Mouse (Mus musculus) T-helper 17 cell (primary cell): ENCODE measurements at regions not wholly inside any gene's neighbourhood (a gene's known extent, or its start where the extent isn't known, plus 50 kb on each side); places are given as distances from the start of the nearest gene placed in this dataset.

ENCODE experiments used
- in situ Hi-C, 2 experiments: fragments of 300-600 bp; cut with MboI, MseI; formaldehyde crosslinking; loops; 1 replicate in 1 of 2; 2 replicates in 1 of 2; pipeline ENCODE4 v1.15.1; 2025; ENCODE audit warnings: high pct_unique_total_duplicates in 2 of 2

DNA sequence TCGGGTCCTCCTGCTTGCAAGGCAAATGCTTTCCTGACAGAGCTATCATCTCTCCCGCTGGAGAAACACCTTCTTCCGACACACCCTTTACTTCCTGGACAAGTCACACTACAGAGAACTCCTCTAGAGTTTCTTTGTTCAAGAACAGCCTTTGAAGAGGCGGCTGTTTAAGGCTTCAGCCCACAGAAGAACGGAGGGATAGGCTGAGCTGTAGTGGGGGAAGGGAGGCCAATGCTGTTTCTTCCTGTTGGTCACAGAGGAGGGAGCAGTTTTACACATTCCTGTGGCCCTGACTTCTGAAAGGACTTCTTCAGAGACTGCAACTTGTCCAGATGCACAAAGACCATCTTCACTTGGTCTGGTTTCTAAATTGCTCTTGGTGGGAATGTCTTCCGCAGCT, 252.1 kb upstream of the Tgfbr2 start:
- in situ Hi-C loops, result loop anchor here in 1 of 2 experiments (5.0 kb wide), 1 partner anchor 125 kb away; no protein-coding TSS in a partner anchor

DNA sequence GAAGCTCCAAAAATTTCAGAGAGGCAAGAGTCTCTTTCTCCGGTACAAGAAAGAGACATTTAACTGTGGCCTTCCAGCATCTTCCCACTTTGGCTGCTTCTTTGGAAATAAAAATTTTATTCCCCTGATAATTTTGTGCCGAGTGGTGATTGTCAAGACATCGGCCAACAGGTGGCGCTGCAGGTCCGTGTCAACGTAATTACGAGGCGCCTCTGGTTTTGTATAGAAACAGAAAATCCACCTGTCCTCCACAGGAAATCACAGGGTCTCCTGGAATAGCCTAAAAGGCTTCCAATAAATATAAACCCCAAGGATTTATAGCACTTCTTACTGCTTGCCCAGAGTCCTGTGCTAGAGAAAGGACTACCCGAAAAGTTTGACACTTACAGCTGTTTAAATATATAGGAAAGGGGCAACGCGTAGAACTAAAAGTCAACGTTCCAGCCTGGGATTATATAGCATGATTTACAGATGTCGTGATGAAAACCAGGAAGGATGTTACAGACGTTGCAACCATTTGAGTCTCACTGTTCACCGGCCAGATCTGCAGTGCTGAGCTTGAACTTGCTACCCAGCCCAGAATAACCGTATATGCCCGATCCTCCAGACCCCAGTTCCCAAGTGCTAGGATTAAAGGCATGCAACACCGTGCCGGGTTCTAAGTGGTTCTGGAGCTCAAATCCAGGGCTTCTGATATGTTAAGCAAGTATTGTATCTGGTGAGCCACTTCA, 251.3 kb upstream of the Tgfbr2 start:
- in situ Hi-C loops, result loop anchor here in 1 of 2 experiments (5.0 kb wide), 1 partner anchor 126 kb away; no protein-coding TSS in a partner anchor

DNA sequence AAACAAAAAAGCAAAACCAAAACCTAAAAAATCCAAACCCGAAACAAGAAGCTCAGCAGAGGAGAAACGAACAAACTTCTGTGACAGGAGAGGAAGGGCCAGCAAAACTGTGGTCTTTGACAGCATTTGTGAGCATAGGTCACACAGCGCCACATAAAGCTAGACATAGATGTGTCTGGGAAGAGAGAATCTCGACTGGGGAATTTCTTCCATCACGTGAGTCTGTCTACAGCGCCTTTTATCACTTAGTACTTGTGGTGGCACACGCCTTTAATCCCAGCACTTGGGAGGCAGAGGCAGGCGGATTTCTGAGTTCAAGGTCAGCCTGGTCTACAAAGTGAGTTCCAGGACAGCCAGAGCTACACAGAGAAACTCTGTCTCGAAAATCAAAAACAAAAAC, 250.2 kb upstream of the Tgfbr2 start:
- in situ Hi-C loops, result loop anchor here in 1 of 2 experiments (5.0 kb wide), 1 partner anchor 127 kb away; no protein-coding TSS in a partner anchor

DNA sequence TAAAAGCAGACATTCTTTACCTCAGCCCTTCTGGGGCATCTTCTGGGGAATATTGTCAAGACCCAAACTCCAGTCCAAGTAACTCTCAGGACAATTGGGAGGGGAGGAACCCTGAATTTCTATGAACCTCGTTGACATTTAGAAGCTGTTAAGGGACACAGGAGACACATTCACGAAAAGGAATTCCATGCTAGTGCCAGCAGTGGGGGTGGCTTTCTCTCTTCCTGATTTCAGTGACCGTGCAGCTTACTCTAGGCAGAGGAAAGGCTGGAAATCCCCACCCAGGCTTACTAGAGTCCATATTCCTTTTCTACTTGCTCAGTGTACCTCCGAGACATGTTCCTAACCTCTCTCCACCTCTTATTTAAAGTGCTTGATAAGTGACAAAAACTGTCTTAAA, 239.9 kb upstream of the Tgfbr2 start:
- in situ Hi-C loops, result no loop called here

DNA sequence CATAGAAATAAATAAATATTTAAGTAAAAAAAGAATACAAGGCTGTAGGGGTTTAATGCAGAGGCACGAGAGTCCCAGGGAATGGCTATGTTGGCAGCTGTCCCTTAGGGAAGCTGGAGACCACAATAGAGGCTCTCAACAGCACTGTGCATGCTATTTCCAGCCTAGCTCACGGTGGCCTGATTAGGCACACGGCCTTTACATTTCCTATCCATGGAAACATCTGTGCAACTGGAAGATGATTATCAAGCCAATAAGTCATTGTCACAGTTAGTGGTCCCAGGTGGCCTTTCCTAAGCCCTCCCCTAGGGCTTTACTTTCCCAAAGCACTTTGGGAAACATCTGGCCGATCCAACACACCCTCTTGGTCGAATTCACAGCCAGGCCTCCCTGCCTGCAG, 235.9 kb upstream of the Tgfbr2 start:
- in situ Hi-C loops, result loop anchor here in 1 of 2 experiments (5.0 kb wide), 1 partner anchor 684 kb away; no protein-coding TSS in a partner anchor

DNA sequence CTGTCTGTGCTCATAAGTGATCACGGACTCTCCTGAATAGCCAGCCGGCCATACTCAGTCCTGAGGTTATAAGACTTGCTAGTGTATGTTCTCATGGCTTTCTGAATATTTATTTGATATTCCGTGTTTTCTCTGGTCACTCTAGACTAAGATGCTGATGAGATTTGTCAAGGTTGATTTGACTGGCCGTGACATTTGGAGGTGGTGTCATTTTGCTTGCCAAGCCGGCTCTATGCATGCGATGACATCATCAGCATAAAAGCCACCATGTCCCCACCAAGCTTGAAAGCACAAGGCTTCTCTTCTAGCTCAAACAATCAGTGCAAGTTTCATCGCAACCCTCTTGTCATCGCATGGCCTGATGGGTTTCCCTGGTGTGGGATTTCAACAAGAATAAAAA, 235.3 kb upstream of the Tgfbr2 start:
- in situ Hi-C loops, result loop anchor here in 1 of 2 experiments (5.0 kb wide), 1 partner anchor 683 kb away; no protein-coding TSS in a partner anchor

DNA sequence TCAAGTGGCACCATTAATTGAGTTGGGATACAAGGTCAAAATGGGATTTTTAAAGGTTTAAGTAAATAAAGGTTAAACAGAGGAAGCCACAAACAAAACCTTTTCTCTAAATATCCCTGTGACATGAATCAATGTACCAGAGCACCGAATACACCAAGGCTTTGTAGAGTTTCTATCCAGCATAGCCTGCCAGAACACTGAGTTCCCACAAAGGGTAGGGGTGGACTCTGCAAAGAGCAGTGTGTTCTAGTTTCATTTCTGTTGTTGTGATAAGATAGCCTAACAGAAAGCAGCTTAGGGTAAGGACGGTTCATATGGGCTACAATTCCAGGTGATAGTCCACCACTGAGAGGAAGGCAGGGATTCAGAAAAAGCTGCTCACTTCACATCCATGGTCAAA, 233.0 kb upstream of the Tgfbr2 start:
- in situ Hi-C loops, result no loop called here

DNA sequence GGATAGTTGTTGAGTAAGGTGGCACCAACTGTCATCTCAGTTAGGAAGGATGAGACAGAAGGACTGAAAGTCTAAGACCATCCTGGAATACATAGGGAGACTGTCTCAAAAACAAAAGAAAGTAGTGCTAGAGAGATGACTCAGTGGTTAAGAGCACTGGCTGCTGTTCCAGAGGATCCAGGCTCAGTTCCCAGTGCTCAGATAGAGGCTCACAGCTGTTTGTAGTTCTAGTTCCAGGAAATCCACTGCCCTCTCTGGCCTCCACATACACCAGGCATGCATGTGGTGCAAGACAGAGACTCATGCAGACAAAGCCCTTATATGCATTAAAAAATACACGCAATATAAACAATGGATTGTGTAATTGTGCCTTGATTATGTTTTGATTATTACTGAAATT, 229.9 kb upstream of the Tgfbr2 start:
- in situ Hi-C loops, result no loop called here

DNA sequence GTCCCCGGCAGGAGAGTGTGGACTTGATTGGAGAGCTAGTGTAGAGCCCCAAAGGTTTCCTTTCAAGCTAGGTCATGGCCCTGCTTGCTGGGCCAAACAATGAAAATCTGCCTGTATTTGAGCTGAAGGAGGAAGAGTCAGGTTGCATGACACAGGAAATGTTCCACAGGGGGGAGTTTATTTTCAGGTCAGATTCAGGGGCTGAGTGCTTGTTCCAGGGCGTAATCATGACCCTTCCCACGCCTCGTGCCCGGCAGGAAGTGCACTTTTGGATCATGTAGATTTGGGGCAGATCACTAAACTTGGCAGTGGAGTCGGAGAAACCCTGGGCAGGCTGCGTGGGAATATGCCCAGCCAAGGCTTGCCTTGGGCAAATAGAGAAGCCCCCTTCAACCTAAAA, 226.7 kb upstream of the Tgfbr2 start:
- in situ Hi-C loops, result no loop called here

DNA sequence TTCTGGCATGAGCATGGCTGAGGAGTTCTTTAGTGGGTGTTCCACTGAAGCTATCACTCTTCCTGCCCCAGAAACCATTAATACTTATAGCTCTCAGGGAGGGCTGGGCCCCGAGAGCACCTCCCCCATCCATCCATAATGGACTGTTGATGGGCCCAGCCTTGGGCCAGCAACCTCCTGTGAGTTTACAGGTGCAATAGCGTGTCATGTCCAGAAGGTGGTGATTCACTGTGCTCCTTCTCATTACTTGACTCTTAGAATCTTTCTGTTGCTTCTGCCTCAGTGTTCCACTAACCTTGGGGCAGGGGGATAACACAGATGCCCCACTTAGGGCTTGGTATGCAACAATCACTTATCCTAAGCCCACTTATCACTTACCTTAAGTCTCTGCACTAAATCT, 225.1 kb upstream of the Tgfbr2 start:
- in situ Hi-C loops, result no loop called here

DNA sequence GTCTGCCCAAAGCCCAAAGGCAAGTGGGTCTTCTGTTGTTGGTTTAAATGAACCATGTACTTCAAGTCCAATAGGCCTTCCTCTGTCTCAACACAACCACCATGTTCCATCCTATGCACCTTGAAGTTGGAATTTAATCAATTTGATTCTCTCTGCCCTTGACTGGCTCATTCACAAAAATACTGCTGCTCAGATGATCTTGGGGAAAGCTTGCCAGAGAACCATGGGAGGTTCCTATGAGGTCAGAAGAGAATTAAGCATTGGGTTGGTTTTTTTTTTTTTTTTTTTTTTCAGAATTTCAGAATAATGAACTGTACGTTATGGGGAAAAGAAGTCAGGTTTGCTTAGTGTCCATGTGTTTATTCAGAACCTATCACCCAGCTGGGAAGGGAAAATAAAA, 224.1 kb upstream of the Tgfbr2 start:
- in situ Hi-C loops, result no loop called here

DNA sequence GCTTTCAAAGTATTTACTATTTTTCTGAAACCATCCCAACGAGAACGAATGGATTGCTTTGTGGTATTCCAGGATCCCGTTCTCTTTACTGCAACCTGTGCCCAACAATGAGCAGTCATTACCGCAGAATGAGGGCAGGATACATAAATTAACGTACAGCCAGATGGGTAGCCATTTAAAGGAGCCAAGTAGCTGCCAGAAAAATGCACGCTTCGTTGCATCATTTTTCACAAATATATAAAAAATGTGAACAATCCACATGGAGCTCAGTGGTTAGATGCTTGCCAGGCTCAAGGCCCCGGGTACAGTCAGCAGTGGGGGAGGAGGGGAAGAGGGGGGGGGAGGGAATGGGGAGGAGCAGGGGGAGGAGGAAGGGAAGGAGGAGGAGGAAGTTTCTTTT, 217.1 kb upstream of the Tgfbr2 start:
- in situ Hi-C loops, result no loop called here

DNA sequence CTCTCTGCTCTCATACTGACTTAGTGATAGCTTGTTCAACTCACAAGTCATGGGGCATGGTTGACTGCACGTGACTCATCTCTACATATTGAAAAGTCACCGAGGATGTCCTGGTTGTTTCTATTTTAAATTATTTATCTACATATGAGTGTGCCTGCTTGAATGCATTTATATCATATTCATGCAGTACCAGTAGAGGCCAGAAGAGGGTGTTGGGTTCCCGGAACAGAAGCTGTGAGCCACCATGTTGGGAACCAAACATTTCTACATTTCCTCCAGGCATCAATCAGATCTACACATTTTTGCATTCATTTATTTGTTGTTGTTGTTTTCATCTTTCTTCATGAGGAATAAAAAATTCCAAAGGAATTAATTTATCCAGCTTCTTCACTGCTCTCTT, 214.6 kb upstream of the Tgfbr2 start:
- in situ Hi-C loops, result loop anchor here in 1 of 2 experiments (5.0 kb wide), 1 partner anchor 42 kb away; no protein-coding TSS in a partner anchor

DNA sequence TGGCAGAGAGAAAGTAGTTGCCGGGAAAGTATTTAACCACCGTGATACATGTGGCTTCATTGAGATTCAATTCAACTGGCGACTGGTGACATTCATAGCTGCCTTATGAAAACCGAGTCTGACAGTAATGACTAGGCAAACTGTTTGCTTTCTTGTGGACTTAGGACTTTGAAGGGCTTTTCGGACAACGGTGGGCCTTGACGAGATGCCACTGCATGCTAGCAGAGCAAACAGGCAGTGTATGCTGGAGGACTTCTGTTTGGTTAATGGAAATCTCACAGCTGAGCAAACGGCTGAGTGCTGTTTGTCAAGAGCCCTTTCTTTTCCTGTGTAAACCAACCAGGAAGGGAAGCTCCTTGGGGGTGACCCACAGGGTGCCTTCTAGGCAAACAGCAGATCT, 213.7 kb upstream of the Tgfbr2 start:
- in situ Hi-C loops, result loop anchor here in 1 of 2 experiments (5.0 kb wide), 1 partner anchor 42 kb away; no protein-coding TSS in a partner anchor

DNA sequence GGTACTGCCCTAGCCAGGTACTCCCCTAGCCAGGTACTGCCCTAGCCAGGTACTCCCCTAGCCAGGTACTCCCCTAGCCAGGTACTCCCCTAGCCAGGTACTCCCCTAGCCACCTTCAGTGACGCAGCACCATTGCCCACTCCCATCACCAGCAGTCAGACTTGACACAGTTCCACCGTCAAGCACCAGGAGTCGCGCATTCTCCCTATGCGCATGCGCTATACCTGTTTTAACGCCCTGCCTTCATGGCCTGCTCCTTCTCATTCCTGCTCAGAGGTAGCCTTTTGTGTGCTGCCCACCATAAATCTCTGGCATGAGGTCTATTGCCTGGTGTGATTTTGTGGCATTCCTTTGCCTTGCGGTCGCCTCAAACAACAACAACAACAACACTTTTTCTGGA, 212.9 kb upstream of the Tgfbr2 start:
- in situ Hi-C loops, result loop anchor here in 1 of 2 experiments (5.0 kb wide), 1 partner anchor 41 kb away; no protein-coding TSS in a partner anchor

DNA sequence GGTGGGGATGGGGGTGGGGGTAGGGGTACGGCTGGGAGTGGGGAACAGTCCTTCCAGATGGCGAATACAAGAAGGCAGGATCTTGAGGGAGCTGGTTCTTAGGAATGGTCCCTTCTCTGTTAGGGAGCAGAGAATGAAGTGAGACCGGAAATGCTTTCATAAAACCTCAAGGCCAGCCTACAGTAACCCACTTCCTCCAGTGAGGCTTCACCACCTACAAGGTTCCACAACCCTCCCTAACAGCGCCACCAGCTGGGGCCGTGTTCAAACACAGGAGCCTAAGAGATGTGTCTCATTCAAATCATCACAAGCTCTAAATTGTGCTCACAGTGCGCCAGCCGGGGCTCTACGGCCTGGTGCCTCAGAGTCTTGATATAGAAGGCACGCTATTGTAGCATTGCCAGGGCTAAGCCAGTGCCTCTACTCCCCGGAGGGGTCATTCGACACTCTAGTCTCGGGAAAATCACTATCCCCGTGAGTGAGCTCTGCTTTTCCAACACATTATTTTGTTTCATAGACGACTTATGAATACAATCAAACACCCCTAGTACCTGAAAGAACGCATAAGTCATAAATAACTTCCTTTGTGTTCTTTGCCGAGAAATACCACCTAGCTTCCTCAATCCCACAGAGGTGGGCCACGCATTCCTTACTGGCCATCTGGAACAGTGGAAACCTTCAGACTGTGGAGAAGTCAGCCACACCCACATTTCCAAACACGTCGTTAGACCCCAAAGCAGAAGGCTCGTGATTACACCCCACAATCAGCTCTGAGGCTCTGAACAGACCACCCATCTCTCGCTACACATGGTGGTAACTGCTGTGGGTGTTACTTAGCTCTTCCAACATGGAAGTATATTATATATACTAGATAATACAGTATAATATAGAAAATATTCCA, 209.3 kb upstream of the Tgfbr2 start:
- in situ Hi-C loops, result loop anchor here in 1 of 2 experiments (5.0 kb wide), 1 partner anchor 37 kb away; no protein-coding TSS in a partner anchor

DNA sequence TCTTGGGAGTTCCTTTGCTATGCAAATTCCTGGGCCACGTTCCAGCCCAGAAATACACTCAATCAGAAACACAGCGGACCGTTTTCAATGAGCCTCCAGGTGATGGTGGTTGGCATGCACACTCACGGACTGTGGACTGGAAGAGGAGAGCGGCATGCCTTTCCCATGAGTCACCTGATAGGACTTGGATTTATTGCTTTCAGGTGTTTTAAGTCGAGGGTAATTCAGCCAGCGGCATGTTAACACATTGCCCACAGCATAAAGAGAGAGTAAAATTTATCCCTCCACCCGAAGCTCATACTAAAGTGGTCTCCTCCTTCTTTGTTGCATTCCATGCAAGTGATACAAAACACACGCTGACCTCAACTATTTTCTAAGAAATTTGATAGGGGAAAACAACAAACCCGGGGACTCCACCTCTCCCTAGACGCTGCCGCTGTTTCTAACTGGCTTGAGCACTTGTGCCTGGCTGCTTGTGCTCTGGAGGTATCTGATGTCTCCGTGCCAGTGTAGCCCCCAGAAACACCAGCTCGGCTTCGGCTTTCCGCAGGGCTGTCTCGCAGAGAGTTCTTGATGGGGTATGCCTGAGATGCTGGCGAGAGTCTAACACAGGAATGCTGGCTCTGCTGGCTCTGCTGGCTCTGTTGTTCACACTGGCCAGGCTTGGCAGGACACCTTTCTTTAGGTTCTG, 208.4 kb upstream of the Tgfbr2 start:
- in situ Hi-C loops, result no loop called here

DNA sequence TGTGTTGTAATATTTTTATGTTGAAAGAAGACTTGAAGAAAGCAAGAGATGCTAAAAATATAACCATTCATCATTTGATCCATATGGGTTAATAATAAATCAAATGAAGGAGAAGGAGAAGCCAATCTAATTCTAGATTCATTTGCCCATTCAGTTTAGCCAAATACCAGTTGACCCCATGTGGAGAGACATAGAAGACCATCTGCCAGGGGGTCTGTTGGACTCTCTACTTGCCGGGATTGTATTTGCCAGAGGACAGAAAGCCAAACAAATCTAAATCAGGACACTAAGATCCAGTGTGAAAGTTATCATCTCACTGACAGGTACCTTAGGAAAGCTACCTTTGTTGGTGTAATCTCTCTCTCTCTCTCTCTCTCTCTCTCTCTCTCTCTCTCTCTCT, 202.5 kb upstream of the Tgfbr2 start:
- in situ Hi-C loops, result no loop called here

DNA sequence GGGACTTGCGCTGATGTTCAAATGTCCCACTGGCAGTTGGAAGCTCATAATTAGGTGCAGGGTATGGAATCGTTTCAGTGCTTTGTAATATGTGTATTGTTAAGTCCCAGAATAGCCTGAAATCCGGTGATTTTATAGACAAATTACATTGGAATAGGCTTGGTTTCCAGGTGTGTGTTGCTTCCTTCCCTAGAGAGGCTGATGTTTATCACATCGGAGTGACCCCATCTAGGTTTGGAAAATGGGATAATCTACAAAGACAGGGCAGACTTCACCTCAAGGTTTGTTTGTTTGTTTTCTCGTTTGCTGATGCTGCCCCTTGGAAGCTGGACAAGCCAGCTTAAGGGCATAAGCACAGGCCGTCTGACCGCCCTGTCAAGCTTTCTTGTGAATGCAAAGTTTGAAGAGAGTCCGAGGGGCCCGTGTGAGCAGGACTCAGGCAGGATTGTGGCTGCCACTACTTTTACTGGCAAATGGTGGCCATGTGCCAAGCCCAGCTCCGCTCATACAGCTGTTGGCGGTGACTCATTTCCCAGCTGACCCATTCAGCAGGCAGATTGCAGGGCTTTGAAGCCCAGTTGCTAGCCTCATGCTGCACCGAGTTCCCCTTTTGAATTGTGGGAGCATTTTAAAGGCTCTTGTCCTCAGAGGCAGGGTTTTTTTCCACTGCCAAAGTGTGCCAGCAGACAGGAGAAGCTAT, 200.6 kb upstream of the Tgfbr2 start:
- in situ Hi-C loops, result no loop called here

DNA sequence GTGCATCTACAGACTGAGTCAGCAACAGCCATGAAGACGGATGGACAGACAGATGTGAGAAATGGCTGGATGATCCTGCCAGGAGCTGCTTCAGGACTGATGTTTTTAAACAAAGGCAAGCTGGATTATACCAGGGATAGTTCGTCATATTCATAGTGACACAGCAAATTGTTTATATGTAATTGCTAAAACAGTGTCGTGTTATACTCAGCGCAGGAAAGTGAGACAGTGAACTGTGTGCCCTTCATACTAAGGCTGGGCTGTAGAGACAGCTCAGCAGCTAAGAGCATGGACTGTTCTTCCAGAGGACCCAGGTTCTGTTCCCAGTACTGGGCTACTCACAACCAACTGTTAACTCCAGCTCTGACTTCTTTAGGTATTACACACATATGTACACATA, 199.2 kb upstream of the Tgfbr2 start:
- in situ Hi-C loops, result loop anchor here in 1 of 2 experiments (25.0 kb wide), 1 partner anchor 1587 kb away; the partner anchor contains the start of gene Cmtm7

DNA sequence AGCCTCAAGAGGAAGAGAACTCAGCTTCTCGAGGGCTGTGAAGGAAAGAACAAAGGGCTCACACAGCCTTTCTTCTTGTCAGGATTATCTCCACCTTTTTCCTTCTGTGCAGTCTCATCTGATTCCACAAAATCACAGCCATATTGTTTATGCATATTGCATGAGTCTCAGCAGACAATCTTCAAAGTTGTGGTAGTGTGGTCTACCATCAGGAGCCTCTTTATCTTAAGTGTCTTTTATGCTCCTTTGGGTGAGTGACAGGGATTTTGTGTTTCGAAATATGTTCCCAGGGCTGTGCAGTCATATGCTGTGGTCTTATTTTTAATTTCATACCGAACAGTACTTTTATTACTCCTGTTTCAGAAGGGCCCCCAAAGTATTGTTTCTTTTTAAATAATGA, 198.2 kb upstream of the Tgfbr2 start:
- in situ Hi-C loops, result loop anchor here in 1 of 2 experiments (25.0 kb wide), 1 partner anchor 1586 kb away; the partner anchor contains the start of gene Cmtm7
